Mouse (Mus musculus) thymus, postnatal 10 days (tissue): ENCODE measurements around the gene Adrm1.

Experiments used
- DNase-seq, 2 experiments: peaks; one replicate each; pipeline ENCODE4 v3.0.0; 2021; ENCODE audit warnings: low spot score in 2 of 2

The Adrm1 gene

DNA sequence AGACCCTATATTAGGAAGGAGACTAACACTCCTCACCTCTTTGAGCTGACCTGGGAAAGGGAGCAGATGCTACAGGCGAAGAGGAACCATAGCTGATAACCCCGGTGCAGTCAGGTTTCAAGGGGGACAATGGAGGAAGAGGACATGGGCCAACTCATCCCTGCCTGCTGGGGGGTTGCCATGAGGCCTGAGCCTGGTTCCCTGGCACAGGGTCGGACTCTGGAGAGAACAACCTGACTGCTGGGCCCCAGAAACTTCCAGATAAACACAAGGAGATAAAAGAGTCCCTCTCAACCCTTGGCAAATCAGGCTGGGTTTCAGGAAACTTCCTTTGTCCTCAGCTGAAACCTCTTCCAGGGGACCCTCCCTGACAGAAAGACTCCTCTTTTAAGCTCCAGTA lies 47.0 kb downstream of the Adrm1 start:
- DNase-seq = no peak

GRCm38 (mm10) chr2:180218677-180219076 lies 47.4 kb downstream of the Adrm1 start:
- DNase-seq = no peak

- DNase-seq = no peak
These were observed 48.1 kb downstream of the Adrm1 start for GRCm38 (mm10) chr2:180219145-180219943.

DNA sequence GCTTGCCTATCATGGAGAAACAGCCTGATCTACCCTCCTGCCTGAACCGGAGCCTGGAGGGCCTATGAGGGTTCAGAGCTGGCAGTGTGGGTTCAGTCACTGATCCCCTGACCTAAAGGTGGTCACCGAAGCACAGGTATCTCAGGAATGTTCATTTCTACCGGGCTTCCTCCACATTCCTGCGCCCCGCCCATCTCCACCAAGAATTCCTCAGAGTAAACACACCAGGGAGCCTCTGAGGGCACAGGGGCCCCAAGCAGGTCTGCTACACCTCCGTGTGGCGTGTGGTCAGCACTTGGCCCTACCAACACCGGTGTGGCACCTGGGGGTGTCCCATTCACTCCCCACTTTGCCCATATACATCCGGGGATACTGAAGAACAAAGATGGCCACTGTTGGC lies 48.9 kb downstream of the Adrm1 start:
- no peak for DNase-seq

GRCm38 (mm10) chr2:180221051-180221450 lies 49.8 kb downstream of the Adrm1 start:
- no peak for DNase-seq

DNA sequence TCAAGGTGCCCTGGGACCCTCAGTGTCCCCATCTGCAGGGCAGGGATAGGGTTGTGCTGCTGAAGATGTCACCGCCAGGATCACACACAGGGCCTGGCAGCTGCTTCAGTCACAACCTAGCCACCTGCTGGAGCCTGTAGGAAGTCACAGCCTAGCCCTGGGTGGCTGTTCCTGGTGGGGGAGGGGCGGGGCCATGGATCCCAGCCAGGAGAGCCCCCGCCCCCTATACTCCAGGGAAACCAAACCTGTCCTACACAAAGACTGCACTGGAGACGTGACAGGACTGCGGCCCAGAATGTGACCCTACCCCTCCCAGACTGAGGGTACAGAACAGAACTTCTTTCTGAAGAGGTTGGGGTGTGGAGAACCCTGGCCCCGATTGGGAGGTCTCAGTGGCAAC lies 51.0 kb downstream of the Adrm1 start:
- no peak for DNase-seq

DNA sequence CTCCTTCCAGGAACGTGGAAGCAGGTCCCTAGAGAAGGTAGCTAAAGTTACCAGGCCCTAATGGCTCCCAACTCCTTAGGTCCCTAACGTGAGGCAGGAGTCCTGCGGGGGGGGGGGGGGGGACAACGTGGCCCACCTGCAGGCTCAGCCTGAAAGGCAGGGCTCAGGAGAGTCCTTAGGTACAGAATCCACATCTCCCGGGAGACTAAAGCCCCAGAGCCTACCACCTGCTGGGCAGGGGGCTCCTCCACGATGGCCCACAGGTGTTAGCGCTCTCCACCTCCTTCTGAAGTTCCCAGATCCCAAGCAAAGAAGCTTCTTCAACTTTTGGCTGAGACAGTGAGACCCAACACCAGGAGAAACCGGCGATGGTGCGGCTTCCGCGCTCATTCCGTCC lies 53.4 kb downstream of the Adrm1 start:
- no peak for DNase-seq

DNA sequence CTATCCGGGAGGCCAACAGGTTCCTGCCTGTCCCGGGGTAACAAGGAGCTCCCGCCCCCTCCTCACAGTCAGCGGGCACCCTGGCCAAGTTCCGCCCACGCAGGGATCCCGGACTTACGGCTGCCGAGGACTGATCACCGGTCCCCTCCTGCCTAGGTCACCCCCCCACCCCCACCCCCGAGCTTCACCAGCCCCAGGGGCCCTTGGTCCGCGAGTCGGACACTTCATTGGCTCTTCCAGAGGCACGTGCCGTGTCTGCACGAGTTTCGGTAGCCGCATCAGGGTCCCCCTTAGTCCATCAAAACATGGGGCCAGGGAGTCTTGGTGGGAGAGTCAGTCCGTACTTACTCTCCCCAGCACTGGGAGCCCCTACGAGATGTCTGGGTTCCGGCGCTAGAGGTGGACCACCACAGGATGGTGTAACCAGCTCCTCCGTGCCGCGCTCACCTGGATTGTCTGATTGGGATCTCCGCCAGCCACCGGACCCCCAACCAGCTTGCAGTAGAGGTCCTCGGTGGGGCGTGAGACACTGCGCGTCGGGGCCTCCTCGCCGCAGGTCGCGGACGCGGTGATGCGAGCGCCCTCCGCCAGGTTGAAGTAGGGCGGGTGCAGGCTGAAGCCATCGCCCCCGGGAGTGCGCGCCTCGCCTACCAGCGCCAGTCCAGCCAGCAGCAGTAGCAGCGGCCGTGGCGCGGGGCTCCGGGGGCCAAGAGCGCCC lies 53.9 kb downstream of the Adrm1 start:
- no peak for DNase-seq
